Mouse (Mus musculus): Measurements from ENCODE around the gene Car11. TPM values are rescaled to one million over a fixed set of nuclear protein-coding genes. Genes with fewer than 3 reads are reported as not detected.

Gene Car11
- polyA plus RNA-seq, 1 experiment from 2014 or later, result 4.9 TPM

GRCm38 (mm10) chr7:45700301-45701015 is 815 bp downstream of the Car11 start:
- peak overlapping the region; percentile 72 for H3K27ac ChIP-seq
- H3K4me1 ChIP-seq, result peaks cover 47% of the 10 kb centered on the region
- H3K4me3 ChIP-seq, result peak overlapping the region; percentile 51
- under 1% methylated on average over 20 of the region's 20 CpGs for whole genome bisulfite sequencing
- DNase-seq (ENCODE audit: low spot score), result peak; percentile 73
- H3K27me3 ChIP-seq (ENCODE audit: low read depth, poor library complexity, severe bottlenecking), result peaks cover 40% of the 10 kb centered on the region
- H3K9me3 ChIP-seq (replicated peaks), result no peaks in the 10 kb centered on the region
- no peaks in the 10 kb centered on the region for H3K36me3 ChIP-seq

- Histone ChIP-seq H3K4me1 (peaks cover 49% of the 10 kb centered on the region), H3K9me3 (replicated peaks) (no peaks in the 10 kb centered on the region), H3K4me3 (peak overlapping the region; percentile 51), H3K36me3 (no peaks in the 10 kb centered on the region), H3K27me3 (ENCODE audit: low read depth, poor library complexity, severe bottlenecking) (peaks cover 40% of the 10 kb centered on the region), H3K27ac (peak overlapping the region; percentile 59; the same call in 1 of the 2 replicates)
- no peak for DNase-seq (ENCODE audit: low spot score)
- 34% methylated on average over 11 of the region's 11 CpGs for WGBS
Measured at GRCm38 (mm10) chr7:45701072-45701471, 1.4 kb downstream of the Car11 start.

GRCm38 (mm10) chr7:45701607-45702006 is 2.0 kb downstream of the Car11 start:
- Histone ChIP-seq H3K27ac (no peak overlapping the region), H3K4me1 (peaks cover 54% of the 10 kb centered on the region)

GRCm38 (mm10) chr7:45702316-45702715 is 2.7 kb downstream of the Car11 start:
- Histone ChIP-seq H3K27ac (no peak overlapping the region), H3K27me3 (ENCODE audit: low read depth, poor library complexity, severe bottlenecking) (peaks cover 40% of the 10 kb centered on the region), H3K9me3 (replicated peaks) (no peaks in the 10 kb centered on the region), H3K4me3 (no peak overlapping the region), H3K36me3 (no peaks in the 10 kb centered on the region), H3K4me1 (peaks cover 61% of the 10 kb centered on the region)
- 94% methylated on average over 11 of the region's 11 CpGs for WGBS
- no peak for DNase-seq (ENCODE audit: low spot score)

More at GRCm38 (mm10) chr7:45701607-45702006, 2.0 kb downstream of the Car11 start:
- peak overlapping the region; percentile 51; the same call in 1 of the 2 replicates for H3K4me3 ChIP-seq
- peaks cover 40% of the 10 kb centered on the region for H3K27me3 ChIP-seq (ENCODE audit: low read depth, poor library complexity, severe bottlenecking)
- DNase-seq (ENCODE audit: low spot score), result no peak
- WGBS, result 89% methylated on average over 11 of the region's 11 CpGs
- H3K9me3 ChIP-seq (replicated peaks), result no peaks in the 10 kb centered on the region
- H3K36me3 ChIP-seq, result no peaks in the 10 kb centered on the region

GRCm38 (mm10) chr7:45702809-45703520 is 3.3 kb downstream of the Car11 start:
- H3K27ac ChIP-seq, result peak overlapping the region; percentile 88
- peaks cover 37% of the 10 kb centered on the region for H3K27me3 ChIP-seq (ENCODE audit: low read depth, poor library complexity, severe bottlenecking)
- peaks cover 68% of the 10 kb centered on the region for H3K4me1 ChIP-seq
- no peaks in the 10 kb centered on the region for H3K36me3 ChIP-seq
- H3K4me3 ChIP-seq, result peak overlapping the region; percentile 81
- H3K9me3 ChIP-seq (replicated peaks), result no peaks in the 10 kb centered on the region
- no peak for DNase-seq (ENCODE audit: low spot score)
- 89% methylated on average over 17 of the region's 17 CpGs for WGBS

GRCm38 (mm10) chr7:45703521-45704033 is 3.9 kb downstream of the Car11 start:
- peak overlapping the region; percentile 88 for H3K27ac ChIP-seq
- H3K4me1 ChIP-seq, result peaks cover 74% of the 10 kb centered on the region
- no peak for DNase-seq (ENCODE audit: low spot score)
- no peaks in the 10 kb centered on the region for H3K9me3 ChIP-seq (replicated peaks)
- H3K27me3 ChIP-seq (ENCODE audit: low read depth, poor library complexity, severe bottlenecking), result peaks cover 30% of the 10 kb centered on the region
- no peaks in the 10 kb centered on the region for H3K36me3 ChIP-seq
- WGBS, result 40% methylated on average over 12 of the region's 12 CpGs
- peak overlapping the region; percentile 81 for H3K4me3 ChIP-seq

GRCm38 (mm10) chr7:45704046-45704559 is 4.5 kb downstream of the Car11 start:
- H3K4me3 ChIP-seq, result peak overlapping the region; percentile 81
- peaks cover 79% of the 10 kb centered on the region for H3K4me1 ChIP-seq
- H3K9me3 ChIP-seq (replicated peaks), result no peaks in the 10 kb centered on the region
- H3K27ac ChIP-seq, result peak overlapping the region; percentile 88
- peaks cover 25% of the 10 kb centered on the region for H3K27me3 ChIP-seq (ENCODE audit: low read depth, poor library complexity, severe bottlenecking)
- DNase-seq (ENCODE audit: low spot score), result peak; percentile 76
- WGBS, result under 1% methylated on average over 13 of the region's 13 CpGs
- no peaks in the 10 kb centered on the region for H3K36me3 ChIP-seq

GRCm38 (mm10) chr7:45704730-45705442 is 5.2 kb downstream of the Car11 start, which contains the start of gene Dbp:
TSS of gene Dbp (plus strand) at chr7:45705088.
- peaks cover 17% of the 10 kb centered on the region for H3K27me3 ChIP-seq (ENCODE audit: low read depth, poor library complexity, severe bottlenecking)
- under 1% methylated on average over 36 of the region's 36 CpGs for whole genome bisulfite sequencing
- peak within 1 kb of the TSS; percentile 81 for H3K4me3 ChIP-seq
- peaks cover 5% of the 10 kb centered on the region for H3K36me3 ChIP-seq
- DNase-seq (ENCODE audit: low spot score), result peak; percentile 94
- H3K4me1 ChIP-seq, result peaks cover 78% of the 10 kb centered on the region
- H3K9me3 ChIP-seq (replicated peaks), result no peaks in the 10 kb centered on the region
- H3K27ac ChIP-seq, result peak within 1 kb of the TSS; percentile 90

- peak overlapping the region; percentile 81 for H3K4me3 ChIP-seq
- no peaks in the 10 kb centered on the region for H3K9me3 ChIP-seq (replicated peaks)
- 1% methylated on average over 21 of the region's 21 CpGs for WGBS
- peaks cover 72% of the 10 kb centered on the region for H3K4me1 ChIP-seq
- peaks cover 12% of the 10 kb centered on the region for H3K27me3 ChIP-seq (ENCODE audit: low read depth, poor library complexity, severe bottlenecking)
- H3K36me3 ChIP-seq, result peaks cover 10% of the 10 kb centered on the region
- peak; percentile 68 for DNase-seq (ENCODE audit: low spot score)
- H3K27ac ChIP-seq, result peak overlapping the region; percentile 90
Measured at GRCm38 (mm10) chr7:45705443-45705864, 5.8 kb downstream of the Car11 start.

GRCm38 (mm10) chr7:45705873-45706281 is 6.2 kb downstream of the Car11 start:
- Histone ChIP-seq H3K9me3 (replicated peaks) (no peaks in the 10 kb centered on the region), H3K36me3 (peaks cover 15% of the 10 kb centered on the region), H3K27ac (peak overlapping the region; percentile 90), H3K27me3 (ENCODE audit: low read depth, poor library complexity, severe bottlenecking) (peaks cover 7% of the 10 kb centered on the region; the same call in 1 of the 2 replicates), H3K4me3 (peak overlapping the region; percentile 81), H3K4me1 (peaks cover 69% of the 10 kb centered on the region)
- DNase-seq (ENCODE audit: low spot score), result peak; percentile 77
- WGBS, result 0% methylated on average over 7 of the region's 7 CpGs

- Histone ChIP-seq H3K4me1 (peaks cover 65% of the 10 kb centered on the region), H3K4me3 (peak overlapping the region; percentile 81), H3K9me3 (replicated peaks) (no peaks in the 10 kb centered on the region), H3K27me3 (ENCODE audit: low read depth, poor library complexity, severe bottlenecking) (0 out of 2 replicates have a peak, but pooled peaks cover under 1% of the 10 kb centered on the region), H3K27ac (peak overlapping the region; percentile 90), H3K36me3 (peaks cover 24% of the 10 kb centered on the region)
- 2% methylated on average over 45 of the region's 45 CpGs for WGBS
- peak; percentile 93 for DNase-seq (ENCODE audit: low spot score)
Measured at GRCm38 (mm10) chr7:45706721-45707241, 7.1 kb downstream of the Car11 start.

- peaks cover 65% of the 10 kb centered on the region for H3K4me1 ChIP-seq
- WGBS, result under 1% methylated on average over 27 of the region's 27 CpGs
Measured at GRCm38 (mm10) chr7:45707375-45707967, 7.8 kb downstream of the Car11 start.

More at GRCm38 (mm10) chr7:45707375-45707967, 7.8 kb downstream of the Car11 start:
- Histone ChIP-seq H3K4me3 (peak overlapping the region; percentile 81), H3K9me3 (replicated peaks) (no peaks in the 10 kb centered on the region), H3K27ac (peak overlapping the region; percentile 90), H3K27me3 (ENCODE audit: low read depth, poor library complexity, severe bottlenecking) (no peaks in the 10 kb centered on the region), H3K36me3 (peaks cover 31% of the 10 kb centered on the region)
- DNase-seq (ENCODE audit: low spot score), result peak; percentile 92

Data from limb, embryonic 10.5 days (tissue).